Mouse (Mus musculus): ENCODE measurements around the gene Atox1.

DNA sequence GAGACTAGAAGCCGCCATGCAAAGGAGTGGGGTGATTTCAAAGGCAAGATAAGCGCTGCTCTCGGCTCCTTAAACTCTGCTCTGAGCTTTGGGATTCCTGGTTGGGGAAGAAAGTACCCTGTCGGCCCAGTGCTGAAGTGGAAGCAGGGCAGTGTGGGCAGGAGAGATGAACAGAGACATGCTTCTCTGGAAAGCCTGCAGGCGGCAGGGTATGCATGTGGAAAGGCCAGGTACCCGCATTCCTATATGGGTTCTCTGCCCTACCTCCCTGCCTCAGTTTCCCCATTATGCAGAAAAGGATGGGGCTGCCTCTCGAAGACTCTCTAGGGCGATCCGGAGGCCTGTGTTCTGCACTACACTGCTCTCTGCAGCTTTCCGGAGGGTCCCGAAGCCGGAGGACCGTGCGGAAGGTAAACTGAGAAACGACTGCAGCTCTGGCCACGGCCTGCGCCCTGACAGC lies 450 bp downstream of the Atox1 start:
- TF ChIP-seq POLR2A (IDR thresholded peaks at IDR 0.05; ENCODE audit: insufficient read depth, low read depth, low read length) (no peak), CTCF (IDR thresholded peaks at IDR 0.05; ENCODE audit: insufficient read depth, low read depth, low read length) (0 out of 2 replicates have a peak, but pooled peaks have one; percentile 10)

All from olfactory bulb, adult 2 months (tissue).